Mouse (Mus musculus) gastrocnemius, adult 8-10 months (tissue): ENCODE data around the gene Srp14. TPM values are rescaled to one million over a fixed set of nuclear protein-coding genes. Genes with fewer than 3 reads are reported as not detected.

Experiments used
- DNase-seq, 2 experiments: peaks; one replicate each; pipeline ENCODE4 v3.0.0; 2022; ENCODE audit warnings: low spot score in 2 of 2
- total RNA-seq, 4 experiments: library from RNA; stranded (reverse); gene quantifications; 2 replicates each; pipeline ENCODE4 v1.2.4; 2022

The Srp14 gene
- total RNA-seq = 100 to 1,000 TPM; 139 to 157 (median 152) TPM

GRCm38 (mm10) chr2:118479550-118479909 is at the start of gene Srp14:
Srp14 (minus strand) TSS chr2:118479711.
- peak; percentile 76 to 87 for DNase-seq

GRCm38 (mm10) chr2:118526545-118526944 is 47.0 kb upstream of the Srp14 start:
- no peak for DNase-seq

- DNase-seq = no peak
Observed at GRCm38 (mm10) chr2:118524811-118525210, 45.3 kb upstream of the Srp14 start.

GRCm38 (mm10) chr2:118523163-118523730 is 43.7 kb upstream of the Srp14 start:
- DNase-seq = no peak

- DNase-seq = no peak
Observed at GRCm38 (mm10) chr2:118522265-118522664, 42.8 kb upstream of the Srp14 start.

GRCm38 (mm10) chr2:118520042-118520933 is 40.8 kb upstream of the Srp14 start:
- no peak for DNase-seq

GRCm38 (mm10) chr2:118512418-118513377 is 33.2 kb upstream of the Srp14 start:
- DNase-seq = no peak

- DNase-seq = no peak
Observed at GRCm38 (mm10) chr2:118511779-118512417, 32.4 kb upstream of the Srp14 start.

- DNase-seq = peak; percentile 95 to 98
Observed at GRCm38 (mm10) chr2:118510447-118511310, 31.2 kb upstream of the Srp14 start.

GRCm38 (mm10) chr2:118509688-118510446 is 30.4 kb upstream of the Srp14 start:
- no peak for DNase-seq

- DNase-seq = no peak
Observed at GRCm38 (mm10) chr2:118507126-118507525, 27.6 kb upstream of the Srp14 start.

GRCm38 (mm10) chr2:118500191-118500590 is 20.7 kb upstream of the Srp14 start:
- DNase-seq = no peak

- peak; percentile 50 to 73 for DNase-seq
Observed at GRCm38 (mm10) chr2:118499135-118499961, 19.8 kb upstream of the Srp14 start.

GRCm38 (mm10) chr2:118498476-118498875 is 19.0 kb upstream of the Srp14 start:
- DNase-seq = no peak

GRCm38 (mm10) chr2:118497890-118498289 is 18.4 kb upstream of the Srp14 start:
- DNase-seq = no peak

GRCm38 (mm10) chr2:118495024-118495423 is 15.5 kb upstream of the Srp14 start:
- DNase-seq = no peak

GRCm38 (mm10) chr2:118491741-118492395 is 12.4 kb upstream of the Srp14 start:
- no peak for DNase-seq

- DNase-seq = no peak
Observed at GRCm38 (mm10) chr2:118491281-118491731, 11.8 kb upstream of the Srp14 start.
